Mouse (Mus musculus) megakaryocyte, embryonic 14.5 days (primary cell): ENCODE data around the gene H2-D1. TPM values are rescaled to one million over a fixed set of nuclear protein-coding genes. Genes with fewer than 3 reads are reported as not detected.
A peak's percentile ranks its signal among the peaks of the same experiment; 100 is the strongest.

Experiments
- H3K27me3 ChIP-seq: replicated peaks from 2 replicates; pipeline ENCODE3; 2012; ENCODE audit warnings: inconsistent platforms
- H3K36me3 ChIP-seq: replicated peaks from 2 replicates; pipeline ENCODE3; 2012; ENCODE audit warnings: low read length, inconsistent platforms, mixed read lengths
- H3K4me1 ChIP-seq: 2 replicates; pipeline ENCODE4 v1.6.1; 2012; ENCODE audit warnings: inconsistent platforms
- H3K4me3 ChIP-seq: replicated peaks from 2 replicates; pipeline ENCODE3; 2012; ENCODE audit warnings: moderate library complexity, mild to moderate bottlenecking, inconsistent platforms
- H3K9me3 ChIP-seq: 2 replicates; pipeline ENCODE4 v1.6.1; 2012; ENCODE audit warnings: inconsistent platforms
- FLI1 ChIP-seq: IDR thresholded peaks from 2 replicates; pipeline ENCODE4 v1.6.1; 2012; ENCODE audit warnings: low read length, inconsistent platforms, mixed read lengths
- GATA1 ChIP-seq: IDR thresholded peaks from 3 replicates; pipeline ENCODE4 v1.6.1; 2012; ENCODE audit warnings: mixed read lengths, low read length, inconsistent platforms, borderline replicate concordance
- polyA plus RNA-seq: library from polyadenylated mRNA; stranded (reverse); fragments of >175 nt; gene quantifications from 2 replicates; pipeline ENCODE4 v1.2.3, GENCODE M21; 2012; ENCODE audit warnings: low replicate concordance; ENCODE audit not compliant: insufficient read depth

Gene H2-D1
- polyA plus RNA-seq, 1 experiment = 362 TPM

DNA sequence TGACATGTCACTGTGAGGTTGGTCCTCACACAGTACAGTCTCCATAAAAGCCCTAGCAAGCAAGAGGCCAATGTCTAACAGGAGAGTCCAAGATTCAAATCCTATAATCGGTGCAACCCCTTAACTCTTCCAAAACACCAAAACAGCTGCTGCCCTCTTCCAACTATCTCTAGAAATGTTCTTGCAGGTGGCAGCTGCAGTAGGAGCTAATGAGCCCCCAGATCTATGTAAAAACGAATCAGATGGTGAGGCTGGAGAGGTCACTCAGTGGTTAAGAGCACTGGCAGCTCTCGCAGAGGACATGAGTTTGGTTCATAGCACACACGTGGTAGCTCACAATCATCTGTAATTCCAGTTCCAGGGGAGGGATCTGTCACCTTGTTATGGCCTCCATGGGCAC, 6.8 kb upstream of the H2-D1 start:
- Histone ChIP-seq H3K4me3 (peak overlapping the region; percentile 1), H3K4me1 (peaks cover 49% of the 10 kb centered on the region), H3K36me3 (peaks cover 38% of the 10 kb centered on the region), H3K27me3 (peaks cover 9% of the 10 kb centered on the region), H3K9me3 (no peaks in the 10 kb centered on the region)
- no peak for TF ChIP-seq GATA1
- TF ChIP-seq FLI1 = no peak

GRCm38 (mm10) chr17:35257378-35257777, 5.2 kb upstream of the H2-D1 start:
- peaks cover 59% of the 10 kb centered on the region for H3K4me1 ChIP-seq
- peaks cover 22% of the 10 kb centered on the region for H3K36me3 ChIP-seq
- no peak for TF ChIP-seq FLI1
- TF ChIP-seq GATA1 = no peak
- peak overlapping the region; percentile 92 for H3K4me3 ChIP-seq
- no peaks in the 10 kb centered on the region for H3K9me3 ChIP-seq
- H3K27me3 ChIP-seq = peaks cover 7% of the 10 kb centered on the region

- H3K9me3 ChIP-seq = no peaks in the 10 kb centered on the region
- peaks cover 4% of the 10 kb centered on the region for H3K27me3 ChIP-seq
- peak overlapping the region; percentile 92 for H3K4me3 ChIP-seq
- H3K4me1 ChIP-seq = peaks cover 64% of the 10 kb centered on the region
- no peak; the same call in 1 of the 2 replicates for TF ChIP-seq FLI1
- no peak for TF ChIP-seq GATA1
- peaks cover 16% of the 10 kb centered on the region for H3K36me3 ChIP-seq
These were observed 4.6 kb upstream of the H2-D1 start for GRCm38 (mm10) chr17:35257824-35258491.

GRCm38 (mm10) chr17:35258492-35259478, 3.7 kb upstream of the H2-D1 start:
- H3K4me1 ChIP-seq = peaks cover 66% of the 10 kb centered on the region
- TF ChIP-seq GATA1 (no peak), FLI1 (no peak)
- peak overlapping the region; percentile 78 for H3K4me3 ChIP-seq
- H3K36me3 ChIP-seq = peaks cover 8% of the 10 kb centered on the region
- no peaks in the 10 kb centered on the region for H3K9me3 ChIP-seq
- H3K27me3 ChIP-seq = peaks cover 2% of the 10 kb centered on the region

DNA sequence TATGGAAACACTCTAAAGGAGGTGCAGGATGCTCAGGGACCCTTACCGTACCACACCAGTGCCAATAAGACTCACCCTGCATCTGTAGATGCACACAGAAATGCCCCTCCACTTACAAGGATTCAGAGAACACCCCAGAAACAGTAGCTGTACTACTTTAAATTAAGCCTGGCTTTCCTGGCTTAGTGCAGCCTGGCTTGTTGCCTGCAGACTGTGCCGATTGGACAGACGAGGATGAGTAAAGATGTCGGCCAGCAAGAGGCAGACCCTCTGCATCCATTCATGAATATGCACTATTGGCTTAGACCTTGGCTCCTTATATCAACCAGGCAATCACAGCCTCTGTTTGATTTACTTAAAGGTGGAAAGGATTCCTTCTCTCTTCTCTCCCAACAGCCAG, 2.9 kb upstream of the H2-D1 start:
- Histone ChIP-seq H3K9me3 (no peaks in the 10 kb centered on the region), H3K4me1 (peaks cover 68% of the 10 kb centered on the region), H3K36me3 (peaks cover 3% of the 10 kb centered on the region), H3K4me3 (peak overlapping the region; percentile 78), H3K27me3 (peaks cover 2% of the 10 kb centered on the region)
- TF ChIP-seq GATA1 (no peak), FLI1 (no peak)

GRCm38 (mm10) chr17:35261651-35262050, 879 bp upstream of the H2-D1 start:
- TF ChIP-seq GATA1 (no peak), FLI1 (no peak)
- peaks cover 18% of the 10 kb centered on the region for H3K36me3 ChIP-seq
- H3K4me3 ChIP-seq = peak overlapping the region; percentile 50
- peaks cover 58% of the 10 kb centered on the region for H3K4me1 ChIP-seq
- no peaks in the 10 kb centered on the region for H3K27me3 ChIP-seq
- H3K9me3 ChIP-seq = no peaks in the 10 kb centered on the region

- Histone ChIP-seq H3K9me3 (no peaks in the 10 kb centered on the region), H3K4me1 (peaks cover 61% of the 10 kb centered on the region), H3K4me3 (peak overlapping the region; percentile 94), H3K27me3 (no peaks in the 10 kb centered on the region), H3K36me3 (peaks cover 29% of the 10 kb centered on the region)
- no peak for TF ChIP-seq FLI1
- TF ChIP-seq GATA1 = no peak
These were observed 973 bp downstream of the H2-D1 start for GRCm38 (mm10) chr17:35263523-35263883.

DNA sequence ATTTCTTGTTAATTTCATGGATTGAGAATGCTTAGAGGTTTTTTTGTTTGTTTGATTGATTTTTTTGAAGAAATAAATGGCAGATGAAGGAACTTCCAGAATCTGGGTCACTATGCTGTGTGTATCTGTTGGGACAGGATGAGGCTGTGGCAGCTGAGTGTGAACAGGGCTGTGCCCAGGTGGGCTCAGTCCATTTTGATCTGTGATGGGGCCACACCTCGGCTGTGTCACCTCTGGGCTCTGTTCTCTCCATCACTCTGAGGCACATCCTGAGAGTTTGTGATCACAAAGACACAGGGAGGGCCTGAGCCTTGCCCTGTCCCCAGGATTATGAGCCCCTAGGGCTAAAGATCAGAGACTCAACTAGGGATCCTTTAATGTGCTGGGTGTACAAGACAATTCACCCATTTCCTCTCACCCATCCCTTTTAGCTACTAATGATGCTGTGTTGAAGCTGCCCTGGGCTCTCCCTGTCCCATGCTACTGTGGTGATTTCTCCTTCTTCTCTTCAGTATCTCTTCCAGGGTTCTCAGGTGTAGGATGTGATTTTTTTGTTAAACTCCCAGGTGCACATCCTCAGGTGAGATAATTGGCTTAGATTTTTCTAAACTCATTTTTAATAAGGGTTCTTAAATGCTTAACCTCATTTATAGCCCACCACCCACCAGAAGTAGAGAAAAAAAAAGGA, 5.0 kb downstream of the H2-D1 start:
- no peak overlapping the region for H3K4me3 ChIP-seq
- peaks cover 29% of the 10 kb centered on the region for H3K36me3 ChIP-seq
- no peaks in the 10 kb centered on the region for H3K27me3 ChIP-seq
- peaks cover 32% of the 10 kb centered on the region for H3K4me1 ChIP-seq
- TF ChIP-seq FLI1 = no peak
- TF ChIP-seq GATA1 = no peak
- peaks cover 5% of the 10 kb centered on the region for H3K9me3 ChIP-seq

GRCm38 (mm10) chr17:35269653-35270347, 7.3 kb downstream of the H2-D1 start:
- Histone ChIP-seq H3K4me3 (no peak overlapping the region), H3K36me3 (peaks cover 26% of the 10 kb centered on the region), H3K27me3 (peaks cover 2% of the 10 kb centered on the region), H3K4me1 (peaks cover 25% of the 10 kb centered on the region), H3K9me3 (peaks cover 16% of the 10 kb centered on the region)
- TF ChIP-seq FLI1 (no peak), GATA1 (no peak)
